Mouse (Mus musculus) retina, embryonic 14.5 days (tissue): ENCODE results near the gene Dgkz.

Experiments used
- DNase-seq: peaks from one replicate; pipeline ENCODE4 v3.0.0-alpha.2; 2015; ENCODE audit warnings: low spot score

Gene Dgkz

DNA sequence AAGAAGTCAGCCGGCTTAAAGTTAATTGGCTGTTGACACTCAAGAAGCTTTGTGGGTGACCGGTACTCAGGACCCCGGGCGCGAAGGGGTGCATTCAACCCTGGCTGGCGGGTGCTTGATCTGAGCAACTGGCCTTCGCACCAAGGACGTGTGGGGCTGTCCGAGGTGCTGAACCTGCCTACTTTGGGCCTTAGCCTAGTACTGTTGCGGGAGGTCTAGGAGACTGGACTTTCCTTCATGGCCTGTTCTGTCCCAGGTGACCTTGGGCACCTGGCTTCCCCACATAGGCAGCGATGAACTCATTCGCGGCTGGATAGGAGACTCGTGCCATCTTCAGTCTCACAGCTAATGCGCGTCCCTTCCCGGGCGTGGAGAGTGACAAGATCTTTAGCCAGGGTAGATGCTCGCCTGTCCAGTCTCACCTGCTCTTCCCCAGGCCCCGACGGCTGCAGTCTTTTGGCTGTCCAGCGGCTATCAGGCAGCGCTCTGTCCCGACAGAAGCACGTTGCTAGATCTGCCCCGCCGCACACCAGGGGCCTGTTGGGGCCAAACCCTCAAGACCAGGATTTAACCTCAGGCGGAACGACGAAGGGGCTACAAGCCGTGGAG is 54.4 kb downstream of the Dgkz start:
- peak; percentile 83 for DNase-seq

DNA sequence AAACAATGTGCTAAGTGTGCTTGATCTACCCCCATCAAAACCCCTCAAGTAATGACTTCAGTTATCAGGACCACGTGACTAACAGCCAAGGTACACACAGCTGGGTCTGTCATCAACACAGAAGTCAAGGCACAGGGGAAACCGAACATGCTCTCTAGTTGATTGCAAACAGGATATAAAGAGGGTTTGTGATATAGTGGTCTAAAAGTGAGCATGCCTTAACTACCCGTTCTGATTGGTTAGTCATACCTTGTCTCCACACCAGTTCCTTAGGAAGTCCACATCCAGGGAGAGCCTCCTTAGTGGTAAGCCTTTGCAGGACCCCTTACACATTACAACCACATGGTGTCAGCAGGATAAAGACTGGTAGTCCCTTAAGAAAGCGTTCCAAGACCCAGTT is 55.5 kb downstream of the Dgkz start:
- no peak for DNase-seq

DNA sequence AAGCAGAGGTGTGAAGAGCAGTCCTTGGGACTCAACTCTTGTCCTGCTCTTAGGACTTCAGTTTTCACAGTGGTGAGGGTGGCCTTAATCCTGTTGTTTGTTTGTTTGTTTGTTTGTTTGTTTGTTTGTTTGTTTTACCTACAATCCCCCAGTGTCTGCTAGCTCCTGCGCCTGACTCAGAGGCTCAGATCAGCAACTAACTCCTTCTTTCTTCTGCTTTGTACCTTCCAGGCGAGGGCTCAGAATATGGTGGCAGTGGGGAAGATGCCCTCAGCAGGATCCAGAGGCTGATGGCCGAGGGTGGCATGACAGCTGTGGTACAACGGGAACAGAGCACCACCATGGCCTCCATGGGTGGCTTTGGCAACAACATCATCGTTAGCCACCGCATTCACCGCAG is 58.6 kb downstream of the Dgkz start:
- DNase-seq: no peak

DNA sequence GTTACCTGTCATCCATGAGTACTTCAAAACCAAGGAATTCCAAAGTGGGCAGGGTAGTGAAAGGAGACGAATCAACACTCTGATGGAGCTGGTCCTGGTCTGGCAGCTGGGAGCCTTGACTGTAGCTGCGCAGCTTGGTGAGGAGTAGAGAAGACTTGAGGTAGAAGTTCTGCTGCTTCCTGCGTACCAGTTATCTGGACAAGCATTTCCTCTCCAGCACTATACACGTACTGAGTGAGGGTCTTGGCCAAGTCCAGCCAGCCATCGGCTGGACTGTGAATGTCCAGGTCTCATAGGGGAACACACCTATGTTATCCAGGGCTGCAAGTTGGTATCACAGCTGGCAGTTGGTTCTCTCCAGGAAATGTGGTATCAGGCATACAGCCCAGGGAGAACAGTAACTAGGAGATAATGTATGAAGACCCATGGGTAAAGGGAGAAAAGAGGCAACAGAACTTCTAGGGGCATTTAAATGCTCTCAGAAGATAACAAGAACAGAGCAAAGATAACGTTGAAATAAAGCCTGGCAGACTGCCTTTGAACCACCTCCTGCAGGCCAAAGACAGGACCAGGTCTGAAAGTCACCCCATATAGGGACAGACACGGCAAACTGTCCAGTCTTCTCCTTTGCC is 59.2 kb downstream of the Dgkz start:
- DNase-seq: no peak

DNA sequence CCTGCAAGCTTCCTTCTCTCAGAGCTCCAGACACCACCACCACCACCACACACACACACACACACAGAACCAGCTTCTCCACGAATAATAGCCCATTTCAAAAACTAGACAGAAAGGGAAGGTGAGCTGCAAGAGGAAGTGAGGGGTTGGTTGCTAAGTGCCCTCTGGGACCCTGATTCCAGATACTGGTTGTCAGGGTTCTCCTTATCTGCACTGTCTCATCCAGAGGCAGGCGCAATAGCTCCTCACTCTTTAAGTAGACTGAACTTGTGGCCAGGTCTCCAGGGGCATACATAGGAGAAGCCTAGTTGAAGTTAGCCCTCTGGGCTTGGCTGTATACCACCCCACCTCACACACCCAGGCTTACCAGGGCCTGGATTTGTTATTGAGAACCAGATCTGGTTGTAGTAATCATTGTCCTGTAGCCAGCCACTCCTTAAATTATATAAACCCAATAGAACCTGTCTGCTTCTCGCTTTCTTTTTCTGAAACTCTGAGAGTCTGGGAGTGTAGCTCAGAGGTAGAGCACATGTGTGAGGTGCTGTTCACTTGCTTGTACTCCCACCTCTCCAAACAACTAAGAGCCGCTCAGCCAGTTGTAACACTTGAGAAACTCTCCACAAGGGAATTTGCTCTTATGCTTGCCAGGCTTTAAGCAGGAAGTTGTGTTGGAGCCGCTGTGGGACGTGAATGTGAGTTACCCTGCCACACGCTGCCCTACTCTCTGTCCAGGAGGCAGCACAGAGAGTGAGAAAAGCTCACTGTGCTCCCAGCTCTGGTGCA is 62.1 kb downstream of the Dgkz start:
- no peak for DNase-seq

DNA sequence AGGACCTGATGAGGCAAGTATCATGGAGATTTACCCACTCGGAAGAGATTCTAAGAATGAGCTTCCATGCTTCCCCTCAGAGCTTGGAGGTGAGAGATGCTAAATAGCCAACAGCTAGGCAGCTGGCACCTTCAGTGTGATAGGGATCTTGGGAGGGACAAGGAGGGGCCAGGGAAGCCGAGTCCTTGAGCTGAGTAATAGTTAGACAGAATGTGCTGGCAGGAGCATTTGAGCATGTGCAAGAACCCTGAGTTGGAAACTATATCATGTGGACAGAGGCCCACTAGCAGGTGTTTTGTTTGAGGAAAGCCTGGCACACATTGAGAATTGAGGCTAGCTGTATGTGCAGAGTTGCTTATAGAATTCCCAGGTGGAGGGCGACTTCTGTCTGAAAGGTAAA is 63.0 kb downstream of the Dgkz start:
- DNase-seq: no peak

DNA sequence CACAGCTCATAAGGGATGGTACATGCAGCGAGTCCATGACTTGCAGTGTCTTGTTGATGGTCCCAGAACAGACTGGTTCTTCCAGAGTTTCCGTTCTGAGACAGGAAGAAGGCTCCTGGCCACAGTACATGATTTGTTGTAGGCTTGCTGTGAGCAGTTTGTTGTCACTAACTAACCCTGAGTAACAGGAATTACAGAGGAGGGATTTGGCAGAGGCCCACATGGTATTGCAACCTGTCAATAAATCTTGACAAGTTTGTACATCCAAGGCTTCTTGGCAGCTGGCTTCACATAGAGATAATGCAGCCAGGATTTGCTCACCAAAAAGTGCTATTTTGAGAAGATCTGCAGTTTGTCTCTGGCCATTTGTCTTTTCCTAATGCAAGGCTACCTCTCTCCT is 69.5 kb downstream of the Dgkz start:
- DNase-seq: no peak

DNA sequence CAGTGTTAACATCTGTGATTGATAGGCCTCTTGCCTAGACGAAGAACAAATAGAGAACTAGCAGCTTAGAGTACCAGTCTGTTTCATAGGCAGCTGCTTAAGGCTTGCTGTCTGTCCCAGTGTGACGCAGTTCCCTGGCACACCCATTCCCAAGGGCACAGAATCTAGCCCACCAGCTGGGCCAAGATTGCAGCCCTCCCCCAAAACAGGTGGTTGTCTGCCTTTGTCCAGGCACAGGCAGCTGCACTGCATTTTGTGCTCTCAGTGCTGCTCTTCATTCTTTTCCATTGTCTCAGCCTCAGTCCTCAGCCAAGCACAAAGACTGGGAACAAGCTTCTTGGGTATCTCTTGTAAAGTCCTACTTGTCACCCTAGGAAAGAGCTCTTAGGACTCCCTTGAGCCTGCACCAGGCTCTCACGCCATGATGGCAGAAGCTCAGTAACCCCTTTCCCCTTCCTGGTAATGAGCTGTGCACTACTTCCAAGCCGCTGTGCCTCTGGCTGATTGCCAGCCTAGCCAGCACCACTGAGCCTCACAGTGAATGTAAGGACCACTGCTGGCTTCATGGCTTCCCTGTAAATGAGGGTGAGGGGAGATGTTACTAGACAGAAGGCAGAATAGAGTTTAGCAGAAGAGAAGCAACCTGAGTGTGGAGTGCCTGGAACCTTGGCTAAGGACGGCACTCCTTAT is 70.9 kb downstream of the Dgkz start:
- no peak for DNase-seq

DNA sequence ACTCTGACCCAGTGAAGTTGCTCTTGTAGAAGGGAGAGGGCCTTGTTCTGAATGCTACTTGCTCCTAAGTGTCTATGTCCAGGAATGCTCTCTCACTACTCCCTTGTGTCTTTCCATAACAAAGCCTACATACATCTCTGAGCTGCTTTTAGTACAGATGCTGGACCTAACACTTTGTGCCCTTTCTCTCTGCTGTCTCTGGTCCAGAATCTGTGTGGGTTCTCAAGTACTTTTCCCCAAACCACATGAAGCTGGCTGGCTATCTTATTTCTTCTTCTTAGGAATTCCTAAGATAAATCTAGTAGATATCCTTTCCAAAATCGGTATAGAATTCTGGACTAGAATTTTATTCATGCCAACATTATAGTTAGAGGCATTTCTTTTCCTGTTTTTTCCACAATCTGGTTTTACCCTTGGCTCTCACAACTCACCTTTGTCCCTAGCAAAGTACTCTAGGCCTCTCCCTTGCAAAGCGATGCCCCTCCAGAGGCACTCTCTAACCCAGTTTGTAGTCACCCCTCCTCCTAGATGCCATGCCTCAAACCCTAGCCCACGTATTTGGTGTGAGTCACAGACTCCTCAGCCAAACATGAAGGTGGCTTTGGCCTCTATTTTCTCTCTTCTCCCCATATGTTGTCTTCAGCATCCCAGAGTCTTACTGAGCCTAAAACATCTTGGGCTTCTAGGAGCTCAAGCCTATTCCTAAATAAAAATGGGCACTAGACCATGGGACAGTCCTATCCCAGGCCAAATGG is 72.3 kb downstream of the Dgkz start:
- no peak for DNase-seq

DNA sequence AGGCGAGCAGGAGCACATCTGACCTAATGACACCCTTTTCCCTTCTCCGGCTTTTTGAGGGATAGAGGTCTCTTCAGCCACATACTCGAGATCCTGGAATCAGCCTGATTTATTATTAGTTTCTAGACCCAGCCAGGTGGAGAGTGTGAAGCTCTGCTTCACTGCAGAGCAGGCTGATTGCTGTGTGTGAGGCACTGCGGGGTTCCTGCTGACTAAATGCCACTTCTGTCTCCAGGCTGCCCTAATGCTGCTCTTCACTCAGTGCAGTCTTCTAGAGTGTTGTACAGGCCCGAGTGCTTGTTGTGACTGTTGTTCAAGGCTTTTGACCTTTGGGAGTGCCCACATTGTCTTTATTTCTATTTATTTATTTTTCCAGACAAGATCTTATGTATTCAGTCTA is 73.3 kb downstream of the Dgkz start:
- no peak for DNase-seq

DNA sequence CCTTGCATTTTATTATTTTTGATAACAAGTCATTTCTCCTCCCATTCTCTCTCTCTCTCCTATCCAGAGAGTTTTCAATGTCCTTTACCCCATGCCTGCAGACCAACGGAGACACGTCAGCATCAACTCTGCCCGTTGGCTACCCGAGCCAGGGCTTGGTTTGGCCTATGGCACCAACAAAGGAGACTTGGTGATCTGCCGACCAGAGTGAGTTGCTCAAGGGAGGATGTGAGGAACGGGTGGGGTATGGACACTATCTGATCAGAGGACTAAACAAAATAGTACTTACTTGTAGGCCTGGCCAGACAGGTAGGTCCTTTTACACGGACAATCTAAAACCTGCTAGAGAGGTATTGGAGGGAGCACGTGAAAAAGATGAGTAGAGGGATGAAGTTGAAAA is 75.2 kb downstream of the Dgkz start:
- DNase-seq: no peak

DNA sequence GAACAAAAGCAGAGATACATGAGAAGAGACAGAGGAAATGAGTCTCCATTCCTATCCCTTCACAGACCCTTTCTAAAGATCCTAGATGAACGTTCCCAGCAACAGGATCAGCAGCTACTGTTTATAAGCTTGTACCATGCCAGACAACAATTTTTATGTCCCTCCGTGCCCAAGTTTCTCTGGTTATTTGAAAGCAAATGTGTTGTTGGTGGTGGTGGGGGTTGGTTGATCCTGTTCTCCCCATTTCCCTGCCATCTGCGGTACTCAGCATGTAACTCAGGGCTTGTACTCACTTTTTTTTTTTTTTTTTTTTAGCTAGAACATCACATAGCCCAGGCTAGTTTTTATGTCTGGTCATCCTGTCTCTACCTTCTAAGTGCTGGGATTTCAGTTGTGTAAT is 76.5 kb downstream of the Dgkz start:
- DNase-seq: no peak

DNA sequence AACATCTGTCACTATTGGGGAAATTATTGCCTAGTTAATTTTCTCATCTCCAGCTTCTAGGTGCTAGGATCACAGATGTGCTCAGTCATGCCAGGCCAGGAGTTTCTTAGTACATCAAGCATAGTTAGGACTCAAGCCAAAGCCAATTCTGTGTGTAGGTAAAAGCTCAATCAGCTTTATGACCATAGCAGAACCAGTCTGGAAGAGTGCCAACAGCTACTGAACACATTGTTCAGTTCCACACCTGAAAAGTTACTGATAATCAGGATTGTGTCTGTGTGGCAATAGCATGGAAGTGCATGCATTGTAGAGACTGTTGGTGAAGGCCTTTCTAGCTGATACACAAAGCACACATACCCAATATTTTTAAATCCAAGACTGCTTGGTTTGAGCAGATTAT is 77.7 kb downstream of the Dgkz start:
- DNase-seq: no peak

DNA sequence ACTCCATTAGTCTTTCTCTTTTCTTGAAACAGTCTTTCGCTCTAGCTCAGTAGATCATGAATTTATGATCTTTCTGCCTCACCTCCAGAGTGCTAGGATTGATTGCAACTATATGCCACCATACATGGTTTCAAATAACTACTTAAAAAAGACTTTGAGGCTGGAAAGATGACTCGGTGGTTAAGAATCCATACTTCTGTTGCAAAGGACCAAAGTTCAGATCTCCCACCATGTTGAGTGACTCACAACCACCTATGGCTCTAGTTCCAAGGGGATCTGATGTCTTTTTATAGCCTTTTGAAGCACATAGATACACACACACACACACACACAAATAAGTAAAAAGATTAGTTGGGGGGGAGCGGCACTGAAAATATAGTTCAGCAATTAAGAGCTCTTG is 80.3 kb downstream of the Dgkz start:
- no peak for DNase-seq

DNA sequence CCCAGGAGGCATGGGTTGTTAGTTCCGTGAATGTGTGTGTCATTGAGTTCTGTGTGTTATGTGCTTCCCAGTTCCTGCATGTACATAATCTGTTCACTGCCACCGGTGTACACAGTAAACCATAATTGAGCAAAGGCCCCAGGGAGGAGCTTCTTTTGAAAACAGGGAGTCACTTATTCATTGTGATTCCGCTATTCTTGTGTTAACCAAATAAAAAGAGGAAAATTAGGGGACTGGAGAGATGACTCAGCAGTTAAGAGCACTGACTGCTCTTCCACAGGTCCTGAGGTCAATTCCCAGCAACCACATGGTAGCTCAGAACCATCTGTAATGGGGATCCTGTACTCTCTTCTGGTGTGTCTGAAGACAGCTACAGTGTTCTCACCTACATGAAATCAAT is 80.9 kb downstream of the Dgkz start:
- no peak for DNase-seq

DNA sequence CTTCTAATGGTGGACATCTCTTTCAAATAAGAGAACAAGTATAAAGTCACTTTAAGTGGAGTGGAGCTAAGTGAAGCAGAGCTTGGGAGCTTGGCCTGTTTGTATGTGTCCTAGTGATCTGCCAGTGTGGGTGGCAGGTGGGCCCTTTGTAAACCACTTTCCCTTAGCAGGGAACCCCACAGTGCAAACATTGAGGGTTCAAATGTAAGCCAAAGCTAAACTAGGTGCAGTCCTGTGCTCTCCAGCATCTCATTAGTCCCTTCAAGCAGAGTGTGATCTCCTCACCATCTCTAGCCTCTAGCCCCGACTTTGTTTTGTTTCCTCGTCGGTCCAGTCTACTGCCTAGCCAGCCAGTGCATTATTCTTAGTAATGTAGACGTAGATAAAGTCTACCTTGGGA is 91.0 kb downstream of the Dgkz start:
- no peak for DNase-seq

DNA sequence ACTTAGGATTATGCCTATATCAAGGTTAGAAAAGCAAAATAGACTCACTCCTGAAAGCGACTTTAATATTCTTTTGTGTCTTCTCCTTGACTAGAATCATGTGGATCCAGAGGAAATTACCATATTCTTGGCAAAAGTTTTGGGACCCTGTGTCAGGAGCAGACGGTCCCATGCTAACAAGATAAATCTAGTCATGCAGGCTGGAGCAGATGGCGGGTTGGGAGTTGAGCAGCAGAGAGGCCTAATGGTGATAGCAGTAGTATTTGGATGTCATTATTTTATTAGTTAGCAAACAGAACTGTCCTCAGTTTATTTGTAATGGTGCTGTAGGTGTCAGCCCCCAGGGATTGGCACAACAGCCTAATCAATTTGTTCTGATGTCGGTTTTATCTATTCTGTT is 91.7 kb downstream of the Dgkz start:
- DNase-seq: no peak
